Mouse (Mus musculus): Measurements from ENCODE around the gene Lag3.

- no peak for TF ChIP-seq CTCF (IDR thresholded peaks at IDR 0.05; ENCODE audit: low read depth)
- no peak for TF ChIP-seq EP300 (IDR thresholded peaks at IDR 0.05; ENCODE audit: low read depth)
Measured at GRCm38 (mm10) chr6:124890997-124891396, 20.5 kb downstream of the Lag3 start.
